Mouse (Mus musculus) embryo, embryonic 10 days (tissue): ENCODE measurements around the gene Nrbf2.

Experiments used
- DNase-seq: peaks from one replicate; pipeline ENCODE4 v3.0.0-alpha.2; 2015; ENCODE audit warnings: low spot score

Gene Nrbf2

DNA sequence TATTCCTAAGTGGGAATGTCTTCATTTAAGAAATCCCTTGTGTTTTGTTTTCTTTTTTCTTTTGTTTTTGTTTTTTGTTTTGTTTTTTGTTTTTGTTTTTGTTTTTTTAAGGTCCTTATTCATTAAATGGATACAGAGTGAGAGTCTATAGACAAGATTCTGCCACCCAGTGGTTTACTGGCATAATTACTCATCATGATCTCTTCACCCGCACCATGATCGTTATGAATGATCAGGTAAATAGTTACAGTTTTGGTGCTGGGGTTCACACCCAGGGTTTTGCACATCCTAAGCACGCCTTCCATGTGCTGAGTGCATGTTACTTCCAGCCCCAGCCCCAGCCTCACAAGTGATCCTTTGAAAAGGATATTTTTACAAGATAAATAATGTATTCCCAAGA is 68.2 kb downstream of the Nrbf2 start:
- DNase-seq, result no peak
